Mouse (Mus musculus) liver, adult 2 months (tissue): ENCODE measurements around the gene Ccdc32. TPM values are rescaled to one million over a fixed set of nuclear protein-coding genes. Genes with fewer than 3 reads are reported as not detected.

ENCODE experiments used
- DNase-seq: peaks from one replicate; pipeline ENCODE4 v3.0.0-alpha.2; 2011; ENCODE audit warnings: low read depth, low spot score; ENCODE audit errors: extremely low read depth
- H3K27ac ChIP-seq: fragments of 200-500 bp; replicated peaks from 2 replicates; pipeline ENCODE4 v1.5.1; 2012; ENCODE audit warnings: low read depth, mild to moderate bottlenecking, control low read depth, inconsistent platforms, low read length; ENCODE audit not compliant: insufficient read depth
- H3K27me3 ChIP-seq: fragments of 200-500 bp; 2 replicates; pipeline ENCODE4 v1.6.1; 2012; ENCODE audit warnings: mild to moderate bottlenecking, moderate library complexity, low read length, inconsistent platforms; ENCODE audit not compliant: control insufficient read depth, insufficient read depth
- H3K36me3 ChIP-seq: fragments of 200-500 bp; 2 replicates; pipeline ENCODE4 v1.6.1; 2012; ENCODE audit warnings: low read length, inconsistent platforms; ENCODE audit not compliant: control insufficient read depth, insufficient read depth
- H3K4me1 ChIP-seq: fragments of 200-500 bp; 2 replicates; pipeline ENCODE4 v1.6.1; 2011; ENCODE audit warnings: low read length; ENCODE audit not compliant: control insufficient read depth, insufficient read depth
- H3K4me3 ChIP-seq: fragments of 200-500 bp; 2 replicates; pipeline ENCODE4 v1.5.1; 2011; ENCODE audit warnings: low read depth, mild to moderate bottlenecking, control low read depth, low read length, moderate library complexity; ENCODE audit not compliant: insufficient read depth
- H3K79me2 ChIP-seq: fragments of 200-500 bp; 2 replicates; pipeline ENCODE4 v1.6.1; 2012; ENCODE audit warnings: inconsistent platforms, mild to moderate bottlenecking, low read length, moderate library complexity; ENCODE audit not compliant: control insufficient read depth, insufficient read depth
- H3K9ac ChIP-seq: fragments of 200-500 bp; 2 replicates; pipeline ENCODE4 v1.6.1; 2012; ENCODE audit warnings: low read depth, mild to moderate bottlenecking, control low read depth, inconsistent platforms, low read length
- CTCF ChIP-seq: fragments of 200-500 bp; IDR thresholded peaks from 2 replicates; pipeline ENCODE4 v1.5.1; 2011; ENCODE audit warnings: low read depth, low read length, control low read depth
- POLR2A ChIP-seq: fragments of 200-500 bp; IDR thresholded peaks from 2 replicates; pipeline ENCODE4 v1.6.1; 2011; ENCODE audit warnings: low read length, control low read depth; ENCODE audit not compliant: insufficient read depth; ENCODE audit errors: extremely low read depth
- WGBS: fragments of 180-500 bp; shearing (Covaris S2); methylation state at CpG from one replicate; pipeline ENCODE4 v1.1.7; 2018; 5-methylcytosine and 5-hydroxymethylcytosine counted together
- polyA plus RNA-seq: library from polyadenylated mRNA; depleted of rRNA; stranded (reverse); fragments of >200 nt; gene quantifications from 2 replicates; pipeline ENCODE4 v1.2.3, GENCODE M21; 2012
- total RNA-seq: library from RNA; depleted of rRNA; stranded (reverse); fragments of >200 nt; gene quantifications from 2 replicates; pipeline ENCODE4 v1.2.3, GENCODE M21; 2014

The Ccdc32 gene
- total and polyA plus RNA-seq, 2 experiments: 3.1 to 5.3 TPM

DNA sequence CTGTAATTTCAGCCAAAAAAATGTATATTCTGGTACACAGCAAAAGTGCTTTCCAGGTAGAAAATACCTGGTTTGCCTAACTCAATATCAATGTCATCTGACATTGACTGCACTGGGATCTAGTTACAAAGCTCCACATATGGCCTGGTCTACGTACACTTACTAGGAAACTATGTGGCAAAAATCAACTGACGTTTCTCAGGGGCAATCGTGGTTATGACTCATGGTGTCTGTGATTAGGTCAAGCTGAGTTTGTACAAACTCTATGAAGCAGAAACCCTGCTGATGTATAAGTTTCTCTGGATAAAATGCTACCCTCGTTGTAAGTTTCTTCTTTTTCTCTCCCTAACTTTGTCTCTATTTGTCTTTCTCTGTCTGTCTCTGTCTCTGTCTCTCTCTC lies 3.0 kb upstream of the Ccdc32 start:
- Histone ChIP-seq H3K4me3 (no peak overlapping the region), H3K27ac (no peak overlapping the region), H3K27me3 (no peaks in the 10 kb centered on the region), H3K79me2 (peaks cover 7% of the 10 kb centered on the region; the same call in 1 of the 2 replicates), H3K4me1 (peaks cover 9% of the 10 kb centered on the region), H3K36me3 (no peaks in the 10 kb centered on the region), H3K9ac (no peak overlapping the region)
- TF ChIP-seq CTCF (no peak), POLR2A (no peak)
- DNase-seq: no peak
- 63% methylated on average over 4 of the region's 4 CpGs for WGBS

DNA sequence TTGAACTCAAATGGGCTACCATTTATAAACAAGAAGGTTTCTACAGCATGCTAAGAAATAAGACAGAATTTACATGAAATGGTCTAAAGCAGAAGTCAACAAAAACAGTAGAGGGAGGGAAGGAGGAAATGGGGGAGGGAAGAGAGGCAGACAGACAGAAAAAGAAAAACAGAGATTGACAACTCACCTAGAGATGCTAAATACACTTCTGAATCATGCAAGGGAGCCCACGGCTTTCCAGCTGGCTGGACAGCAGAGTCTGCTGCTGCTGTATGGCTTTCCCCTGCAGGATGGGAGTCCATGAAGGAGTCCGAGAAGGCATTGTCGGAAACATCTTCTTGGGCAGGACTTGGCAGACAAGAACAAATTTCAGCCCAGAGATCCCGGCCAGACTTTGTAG lies 2.2 kb downstream of the Ccdc32 start:
- DNase-seq: no peak
- Histone ChIP-seq H3K9ac (no peak overlapping the region), H3K4me1 (peaks cover 3% of the 10 kb centered on the region), H3K27me3 (no peaks in the 10 kb centered on the region), H3K4me3 (no peak overlapping the region), H3K79me2 (peaks cover 7% of the 10 kb centered on the region; the same call in 1 of the 2 replicates), H3K27ac (no peak overlapping the region), H3K36me3 (peaks cover 22% of the 10 kb centered on the region)
- 96% methylated on average over 4 of the region's 4 CpGs for WGBS
- no peak for TF ChIP-seq CTCF
- no peak for TF ChIP-seq POLR2A

DNA sequence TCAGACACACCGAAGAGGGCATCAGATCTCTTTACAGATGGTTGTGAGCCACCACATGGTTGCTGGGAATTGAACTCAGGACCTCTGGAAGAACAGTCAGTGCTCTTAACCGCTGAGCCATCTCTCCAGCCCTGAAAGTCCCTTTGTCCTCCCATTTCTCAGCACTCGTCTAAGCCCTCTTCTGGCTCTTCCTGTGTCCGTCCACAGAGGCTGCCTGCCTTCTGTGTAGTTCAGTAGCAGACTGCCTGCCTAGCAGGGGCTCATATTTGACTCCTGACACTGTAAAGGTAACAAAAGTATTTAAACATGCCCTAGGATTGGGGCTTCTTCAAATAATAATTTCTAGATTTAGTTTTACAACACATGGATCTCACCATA lies 4.0 kb downstream of the Ccdc32 start:
- Histone ChIP-seq H3K27me3 (no peaks in the 10 kb centered on the region), H3K9ac (no peak overlapping the region), H3K4me3 (no peak overlapping the region), H3K4me1 (peaks cover 3% of the 10 kb centered on the region), H3K79me2 (peaks cover 7% of the 10 kb centered on the region; the same call in 1 of the 2 replicates), H3K36me3 (peaks cover 37% of the 10 kb centered on the region), H3K27ac (no peak overlapping the region)
- TF ChIP-seq POLR2A: no peak
- TF ChIP-seq CTCF: no peak
- WGBS: 81% methylated on average over 4 of the region's 4 CpGs
- no peak for DNase-seq

GRCm38 (mm10) chr2:119024536-119025238 lies 4.5 kb downstream of the Ccdc32 start:
- no peak overlapping the region for H3K9ac ChIP-seq
- no peak for TF ChIP-seq POLR2A
- TF ChIP-seq CTCF: peak; percentile 37; the same call in 1 of the 2 replicates
- H3K4me1 ChIP-seq: peaks cover 3% of the 10 kb centered on the region
- 68% methylated on average over 9 of the region's 9 CpGs for WGBS
- DNase-seq: peak; percentile 21
- H3K36me3 ChIP-seq: peaks cover 38% of the 10 kb centered on the region
- H3K4me3 ChIP-seq: no peak overlapping the region
- H3K79me2 ChIP-seq: peaks cover 7% of the 10 kb centered on the region; the same call in 1 of the 2 replicates
- no peak overlapping the region for H3K27ac ChIP-seq
- H3K27me3 ChIP-seq: no peaks in the 10 kb centered on the region

GRCm38 (mm10) chr2:119023154-119023660 lies 6.0 kb downstream of the Ccdc32 start:
- Histone ChIP-seq H3K4me1 (no peaks in the 10 kb centered on the region; the same call in 1 of the 2 replicates), H3K4me3 (no peak overlapping the region), H3K27ac (no peak overlapping the region), H3K79me2 (no peaks in the 10 kb centered on the region), H3K27me3 (no peaks in the 10 kb centered on the region), H3K9ac (no peak overlapping the region), H3K36me3 (peaks cover 43% of the 10 kb centered on the region)
- no peak for TF ChIP-seq CTCF
- TF ChIP-seq POLR2A: no peak
- DNase-seq: no peak
- 96% methylated on average over 6 of the region's 6 CpGs for WGBS

DNA sequence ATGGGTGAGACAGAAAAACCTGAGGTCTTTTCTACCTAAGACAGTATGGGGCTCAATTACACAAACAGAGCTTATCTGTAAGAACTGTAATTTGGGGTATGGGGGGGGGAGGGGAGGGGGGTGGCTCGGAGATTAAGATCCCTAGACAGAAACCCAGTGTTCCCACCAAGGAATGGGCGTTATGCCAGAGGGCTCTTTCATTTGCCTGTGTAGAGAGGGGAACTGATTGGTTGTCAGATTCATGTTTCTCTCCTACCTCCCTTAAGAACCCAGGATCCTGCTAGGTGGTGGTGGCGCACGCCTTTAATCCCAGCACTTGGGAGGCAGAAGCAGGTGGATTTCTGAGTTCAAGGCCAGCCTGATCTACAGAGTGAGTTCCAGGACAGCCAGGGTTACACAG lies 9.7 kb downstream of the Ccdc32 start:
- TF ChIP-seq CTCF (no peak), POLR2A (no peak)
- no peak overlapping the region for H3K4me3 ChIP-seq
- no peak for DNase-seq
- no peaks in the 10 kb centered on the region for H3K4me1 ChIP-seq
- H3K27me3 ChIP-seq: no peaks in the 10 kb centered on the region
- 90% methylated on average over 4 of the region's 4 CpGs for WGBS
- H3K27ac ChIP-seq: no peak overlapping the region
- peaks cover 40% of the 10 kb centered on the region for H3K36me3 ChIP-seq
- H3K9ac ChIP-seq: no peak overlapping the region
- no peaks in the 10 kb centered on the region for H3K79me2 ChIP-seq
